Mouse (Mus musculus) liver, adult (tissue): ENCODE measurements at regions not wholly inside any gene's neighbourhood (a gene's known extent, or its start where the extent isn't known, plus 50 kb on each side); places are given as distances from the start of the nearest gene placed in this dataset.

ENCODE experiments used
- GATA4 ChIP-seq: IDR thresholded peaks from 2 replicates; pipeline ENCODE4 v1.6.1; 2014; ENCODE audit warnings: mild to moderate bottlenecking, low read length; ENCODE audit not compliant: insufficient replicate concordance

DNA sequence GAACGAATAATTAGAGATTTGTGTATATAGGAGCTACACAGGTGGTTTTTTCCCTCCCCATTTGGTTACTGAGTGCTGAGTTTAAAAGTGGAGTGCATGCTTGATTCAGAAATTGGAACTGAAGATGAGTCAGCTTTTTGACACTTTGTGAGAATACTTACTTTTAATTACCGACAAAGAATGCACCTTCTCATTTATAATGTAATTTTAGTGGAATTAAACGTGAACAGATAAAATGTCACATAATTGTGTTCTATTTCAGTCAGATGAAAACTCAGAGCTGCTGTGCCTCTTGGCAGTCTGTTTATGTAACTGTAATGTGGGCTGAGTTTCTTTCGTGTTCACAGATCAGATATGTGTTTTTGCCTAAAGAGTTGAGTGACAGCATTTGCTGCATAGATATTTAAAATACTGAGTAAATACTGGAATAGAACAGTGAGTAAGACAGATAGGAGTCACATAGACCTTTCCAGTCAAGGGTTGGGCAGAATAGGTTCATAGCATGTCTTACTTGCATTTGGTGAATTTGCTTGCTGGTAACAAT is 51.9 kb upstream of the Arhgap32 start:
- no peak for TF ChIP-seq GATA4
